Mouse (Mus musculus): Measurements from ENCODE around the gene Ralgapa2.

DNA sequence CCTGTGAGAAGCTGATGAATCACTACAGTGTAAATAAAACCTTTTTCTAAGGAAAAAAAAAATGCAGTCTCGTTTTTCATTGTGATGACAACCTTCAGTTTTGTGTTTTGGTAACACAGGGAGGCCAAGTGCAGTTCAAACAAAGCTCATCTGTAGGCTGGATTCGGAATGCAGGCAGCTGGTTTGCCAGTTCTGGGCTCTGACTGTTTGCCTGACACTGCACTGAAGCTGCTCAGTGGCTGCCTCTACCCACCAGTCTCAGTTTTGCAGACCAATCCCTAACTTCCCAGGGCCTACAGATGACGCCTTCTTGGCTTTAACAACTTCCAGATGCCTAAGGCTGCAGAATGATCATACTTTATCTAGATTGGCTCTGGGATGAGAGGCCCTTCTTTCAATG is 205.1 kb downstream of the Ralgapa2 start:
- TF ChIP-seq CTCF (IDR thresholded peaks at IDR 0.05 in 2 of 3, conservative IDR thresholded peaks at IDR 0.05 in 1 of 3; ENCODE audit: control insufficient read depth in 1 of 3, insufficient read depth in 1 of 3, low read depth in 2 of 3, low read length in 3 of 3, poor library complexity in 1 of 3, severe bottlenecking in 1 of 3) (no peak), HCFC1 (IDR thresholded peaks at IDR 0.05; ENCODE audit: low read depth, low read length) (no peak), RCOR1 (IDR thresholded peaks at IDR 0.05; ENCODE audit: low read depth, low read length) (no peak), CHD2 (IDR thresholded peaks at IDR 0.05; ENCODE audit: low read length) (no peak), SMC3 (IDR thresholded peaks at IDR 0.05; ENCODE audit: low read depth, low read length) (no peak), POLR2A (IDR thresholded peaks at IDR 0.05; ENCODE audit: control insufficient read depth in 1 of 2, insufficient read depth in 1 of 2, low read depth in 1 of 2, low read length in 2 of 2, poor library complexity in 1 of 2) (no peak), EP300 (IDR thresholded peaks at IDR 0.05; ENCODE audit: low read depth in 1 of 2, low read length in 2 of 2) (no peak), RAD21 (IDR thresholded peaks at IDR 0.05; ENCODE audit: low read depth, low read length) (no peak), KAT2A (conservative IDR thresholded peaks at IDR 0.05; ENCODE audit: low read depth, low read length) (no peak), POLR2AphosphoS5 (IDR thresholded peaks at IDR 0.05; ENCODE audit: borderline replicate concordance, low read depth, low read length) (no peak), ZKSCAN1 (IDR thresholded peaks at IDR 0.05; ENCODE audit: low read depth, low read length) (no peak), GATA1 (IDR thresholded peaks at IDR 0.05; ENCODE audit: low read depth, low read length) (no peak)
